Mouse (Mus musculus): Measurements from ENCODE around the gene Defa34.
"Not testable (repeated sequence)": the region's sequence is repeated elsewhere in the genome, so short reads cannot be mapped to it uniquely, and the experiment has no call there.

DNA sequence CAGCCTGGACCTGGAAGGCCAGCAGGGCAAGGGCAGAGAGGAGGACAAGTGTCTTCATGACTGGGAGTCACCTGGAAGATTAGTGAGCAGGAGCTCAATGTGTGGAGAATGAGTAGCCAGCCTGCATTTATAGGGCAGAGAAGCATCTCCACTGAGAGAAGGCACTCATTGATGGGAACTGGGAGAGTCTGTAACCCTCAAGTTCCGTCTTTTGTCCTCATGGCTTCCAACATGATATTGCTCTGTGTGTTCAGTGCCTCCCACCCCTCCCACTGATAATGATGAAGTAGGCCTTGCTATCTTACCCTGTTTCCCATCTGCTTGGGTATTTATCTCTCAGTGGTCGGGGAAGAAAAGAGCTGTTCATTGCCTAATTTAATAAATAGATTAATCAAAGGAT, 37.9 kb downstream of the Defa34 start, which contains the start of gene AY761184:
- not testable (repeated sequence) for TF ChIP-seq POLR2A (IDR thresholded peaks at IDR 0.05; ENCODE audit: borderline replicate concordance, low read depth, low read length); CTCF (IDR thresholded peaks at IDR 0.05; ENCODE audit: low read depth, low read length)
